Mouse (Mus musculus) spleen, adult 2 months (tissue): ENCODE measurements around the gene Nedd9. TPM values are rescaled to one million over a fixed set of nuclear protein-coding genes. Genes with fewer than 3 reads are reported as not detected.

Experiments used
- DNase-seq, 2 experiments: peaks; one replicate each; pipeline versions ENCODE4 v3.0.0 to v3.0.0-alpha.2; 2012 to 2021; ENCODE audit warnings: low spot score in 2 of 2, low read depth in 1 of 2
- H3K27ac ChIP-seq: fragments of 200-500 bp; 2 replicates; pipeline ENCODE4 v1.5.1; 2012; ENCODE audit warnings: low read length, inconsistent platforms; ENCODE audit not compliant: insufficient read depth
- H3K27me3 ChIP-seq: fragments of 200-500 bp; 2 replicates; pipeline ENCODE4 v1.6.1; 2012; ENCODE audit warnings: mild to moderate bottlenecking, moderate library complexity, low read length, inconsistent platforms; ENCODE audit not compliant: control insufficient read depth, insufficient read depth
- H3K36me3 ChIP-seq: fragments of 200-500 bp; 2 replicates; pipeline ENCODE4 v1.6.1; 2012; ENCODE audit warnings: mild to moderate bottlenecking, low read length, inconsistent platforms; ENCODE audit not compliant: control insufficient read depth, insufficient read depth
- H3K4me1 ChIP-seq: fragments of 200-500 bp; 2 replicates; pipeline ENCODE4 v1.6.1; 2011; ENCODE audit warnings: inconsistent platforms; ENCODE audit not compliant: control insufficient read depth, insufficient read depth, insufficient read length
- H3K4me3 ChIP-seq: fragments of 200-500 bp; 2 replicates; pipeline ENCODE4 v1.5.1; 2011; ENCODE audit warnings: mild to moderate bottlenecking, inconsistent platforms; ENCODE audit not compliant: insufficient read depth, insufficient read length; ENCODE audit errors: extremely low read depth
- CTCF ChIP-seq: fragments of 200-500 bp; IDR thresholded peaks from 2 replicates; pipeline ENCODE4 v1.5.1; 2011; ENCODE audit warnings: mild to moderate bottlenecking, inconsistent platforms; ENCODE audit not compliant: insufficient read depth, insufficient read length, insufficient replicate concordance; ENCODE audit errors: extremely low read depth
- POLR2A ChIP-seq: fragments of 200-500 bp; IDR thresholded peaks from 2 replicates; pipeline ENCODE4 v1.6.1; 2011; ENCODE audit warnings: low read depth, low read length, inconsistent platforms
- WGBS: fragments of 180-500 bp; shearing (Covaris S2); methylation state at CpG from one replicate; pipeline ENCODE4 v1.1.7; 2018; 5-methylcytosine and 5-hydroxymethylcytosine counted together
- polyA plus RNA-seq: library from polyadenylated mRNA; depleted of rRNA; stranded (reverse); fragments of >200 nt; gene quantifications from 2 replicates; pipeline ENCODE4 v1.2.3, GENCODE M21; 2012

Nedd9 gene
- polyA plus RNA-seq, 1 experiment, result 45.3 TPM

DNA sequence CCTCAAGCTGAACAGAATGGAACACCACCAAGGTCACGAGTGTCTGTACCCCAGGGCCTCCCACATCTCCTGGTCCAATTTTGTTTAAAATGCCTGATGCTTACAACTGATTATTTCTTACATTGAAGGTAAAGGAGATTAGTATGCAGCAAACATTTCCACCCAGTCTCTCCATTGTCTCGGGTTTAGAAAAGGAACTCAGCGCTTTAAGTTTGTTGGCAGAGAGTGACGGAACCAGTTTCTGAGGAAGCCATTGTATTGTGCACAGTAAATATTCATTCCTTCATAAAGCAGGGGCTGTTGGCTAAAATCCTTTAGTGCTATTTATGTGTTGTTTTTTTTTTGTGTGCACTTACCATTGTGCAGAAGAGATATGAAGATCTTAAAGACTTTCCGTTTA lies 166.4 kb downstream of the Nedd9 start:
- no peaks in the 10 kb centered on the region for H3K27me3 ChIP-seq
- 93% methylated on average over 5 of the region's 5 CpGs for WGBS
- H3K4me1 ChIP-seq, result no peaks in the 10 kb centered on the region
- H3K27ac ChIP-seq, result no peak overlapping the region
- no peak overlapping the region for H3K4me3 ChIP-seq
- no peak for DNase-seq
- TF ChIP-seq CTCF (no peak), POLR2A (no peak)
- H3K36me3 ChIP-seq, result peaks cover 31% of the 10 kb centered on the region

GRCm38 (mm10) chr13:41302716-41303115 lies 184.4 kb downstream of the Nedd9 start:
- H3K36me3 ChIP-seq, result no peaks in the 10 kb centered on the region
- 58% methylated on average over 10 of the region's 10 CpGs for WGBS
- peak; percentile 59 to 77 for DNase-seq
- no peak overlapping the region for H3K27ac ChIP-seq
- H3K27me3 ChIP-seq, result no peaks in the 10 kb centered on the region
- no peaks in the 10 kb centered on the region for H3K4me1 ChIP-seq
- H3K4me3 ChIP-seq, result no peak overlapping the region
- TF ChIP-seq CTCF (peak; percentile 87; the same call in 1 of the 2 replicates), POLR2A (no peak)

DNA sequence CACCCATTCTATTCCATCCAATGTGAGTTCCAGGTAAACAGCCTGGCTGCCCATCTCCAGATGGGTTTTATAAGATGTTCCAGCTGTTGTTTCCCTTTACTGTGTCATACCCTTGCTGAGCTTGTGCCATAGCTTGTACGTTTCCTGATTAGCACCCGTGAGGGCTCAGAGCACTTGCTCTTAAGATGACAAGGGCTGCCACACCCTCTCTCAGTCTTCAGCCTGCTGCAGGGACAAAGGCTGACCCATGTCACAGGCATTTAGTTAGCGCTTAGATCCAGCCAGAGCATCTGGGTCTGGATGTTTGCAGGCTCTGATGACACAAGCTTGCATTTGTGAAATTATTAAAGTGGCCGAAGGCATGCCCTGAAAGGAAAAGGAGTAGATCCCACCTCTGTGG lies 187.1 kb downstream of the Nedd9 start:
- no peaks in the 10 kb centered on the region for H3K27me3 ChIP-seq
- H3K4me1 ChIP-seq, result no peaks in the 10 kb centered on the region
- WGBS, result 69% methylated on average over 4 of the region's 4 CpGs
- H3K4me3 ChIP-seq, result no peak overlapping the region
- no peak for TF ChIP-seq CTCF
- TF ChIP-seq POLR2A, result no peak
- no peak for DNase-seq
- no peaks in the 10 kb centered on the region for H3K36me3 ChIP-seq
- H3K27ac ChIP-seq, result no peak overlapping the region

DNA sequence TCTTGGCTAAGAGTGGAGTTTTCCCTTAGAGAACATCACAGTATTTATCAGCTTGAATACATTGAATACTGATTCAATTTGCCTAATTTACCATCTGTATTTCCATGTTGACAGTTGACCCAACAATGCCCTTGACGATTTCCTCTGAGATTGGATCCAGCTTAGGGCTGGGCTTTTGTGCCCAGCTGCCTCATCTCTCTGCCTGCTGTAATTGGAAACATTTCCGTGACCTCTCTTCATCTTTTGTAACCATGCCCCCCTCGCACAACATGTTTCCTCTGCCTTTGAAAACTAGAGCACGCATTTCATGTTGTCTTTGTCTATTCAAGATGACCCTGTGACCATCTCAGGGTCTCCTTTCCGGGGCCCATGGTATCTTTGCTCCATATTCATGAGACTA lies 188.2 kb downstream of the Nedd9 start:
- Histone ChIP-seq H3K4me1 (no peaks in the 10 kb centered on the region), H3K27me3 (no peaks in the 10 kb centered on the region), H3K4me3 (no peak overlapping the region), H3K36me3 (no peaks in the 10 kb centered on the region), H3K27ac (no peak overlapping the region)
- TF ChIP-seq POLR2A, result no peak
- no peak for TF ChIP-seq CTCF
- DNase-seq, result no peak
- WGBS, result 78% methylated on average over 5 of the region's 5 CpGs

DNA sequence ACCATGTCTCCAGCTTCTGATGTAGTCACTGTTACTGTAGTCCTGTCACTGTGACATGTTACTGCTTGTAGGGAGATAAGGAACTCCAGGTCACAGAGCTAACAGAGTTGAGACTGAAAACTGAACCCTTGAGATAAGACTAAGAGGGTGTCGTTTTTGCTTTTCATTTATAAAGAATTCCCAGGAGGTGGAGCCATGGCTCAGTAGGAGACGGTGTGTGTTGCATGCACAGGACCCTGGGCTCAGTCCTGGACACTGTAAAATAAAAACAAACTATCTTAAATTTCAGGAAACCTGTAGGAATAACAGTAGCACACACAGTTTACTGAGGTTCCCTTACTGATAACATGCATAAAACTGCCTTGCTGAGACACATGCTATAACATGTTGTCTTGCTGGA lies 188.6 kb downstream of the Nedd9 start:
- no peak for DNase-seq
- no peak overlapping the region for H3K27ac ChIP-seq
- no peaks in the 10 kb centered on the region for H3K4me1 ChIP-seq
- WGBS, result 41% methylated on average over 2 of the region's 2 CpGs
- H3K27me3 ChIP-seq, result no peaks in the 10 kb centered on the region
- no peak overlapping the region for H3K4me3 ChIP-seq
- H3K36me3 ChIP-seq, result no peaks in the 10 kb centered on the region
- TF ChIP-seq CTCF (no peak), POLR2A (no peak)

DNA sequence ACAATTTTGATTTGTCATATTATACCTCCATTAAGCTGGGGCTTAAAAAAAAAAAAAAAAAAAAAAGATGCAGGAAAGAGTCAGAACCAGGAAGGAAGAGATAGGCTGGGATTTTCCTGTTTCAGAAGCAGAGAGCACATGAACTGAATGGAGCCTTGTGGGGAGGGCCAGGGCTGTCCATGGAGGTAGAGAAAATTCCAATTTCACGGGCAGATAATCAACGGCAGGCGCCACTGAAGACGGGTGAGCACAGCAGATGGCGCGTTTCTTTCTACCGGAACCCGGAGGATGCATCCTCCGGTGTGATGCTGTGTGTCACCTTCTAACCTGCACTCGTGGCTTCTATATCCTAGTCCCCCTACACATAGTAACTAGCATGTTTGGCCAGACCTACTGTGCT lies 190.8 kb downstream of the Nedd9 start:
- 93% methylated on average over 10 of the region's 10 CpGs for WGBS
- no peak for TF ChIP-seq CTCF
- H3K27ac ChIP-seq, result no peak overlapping the region
- no peaks in the 10 kb centered on the region for H3K27me3 ChIP-seq
- no peaks in the 10 kb centered on the region for H3K36me3 ChIP-seq
- peaks cover 2% of the 10 kb centered on the region; the same call in 1 of the 2 replicates for H3K4me1 ChIP-seq
- DNase-seq, result no peak
- H3K4me3 ChIP-seq, result no peak overlapping the region

GRCm38 (mm10) chr13:41295886-41296285 lies 191.3 kb downstream of the Nedd9 start:
- 79% methylated on average over 6 of the region's 6 CpGs for WGBS
- TF ChIP-seq CTCF, result no peak
- no peak for TF ChIP-seq POLR2A
- no peak for DNase-seq

More at GRCm38 (mm10) chr13:41295886-41296285, 191.3 kb downstream of the Nedd9 start:
- Histone ChIP-seq H3K27me3 (no peaks in the 10 kb centered on the region), H3K27ac (no peak overlapping the region), H3K36me3 (no peaks in the 10 kb centered on the region), H3K4me3 (no peak overlapping the region), H3K4me1 (peaks cover 2% of the 10 kb centered on the region; the same call in 1 of the 2 replicates)
